Mouse (Mus musculus): ENCODE data around the gene Rab3gap2.

- TF ChIP-seq CTCF (IDR thresholded peaks at IDR 0.05; ENCODE audit: low read depth, low read length), result peak; percentile 47
- TF ChIP-seq TAL1 (conservative IDR thresholded peaks at IDR 0.05; ENCODE audit: low read depth, low read length), result no peak
- TF ChIP-seq GATA1 (IDR thresholded peaks at IDR 0.05; ENCODE audit: borderline replicate concordance, low read length), result no peak
These were observed 58.6 kb downstream of the Rab3gap2 start for GRCm38 (mm10) chr1:185262565-185262964.

All from G1E (cell line).